Mouse (Mus musculus): ENCODE results near the gene E130218I03Rik. TPM values are rescaled to one million over a fixed set of nuclear protein-coding genes. Genes with fewer than 3 reads are reported as not detected.
"Not testable (repeated sequence)": the region's sequence is repeated elsewhere in the genome, so short reads cannot be mapped to it uniquely, and the experiment has no call there.

The E130218I03Rik gene
- polyA plus RNA-seq, 1 experiment from 2014 or later: 0.23 TPM

DNA sequence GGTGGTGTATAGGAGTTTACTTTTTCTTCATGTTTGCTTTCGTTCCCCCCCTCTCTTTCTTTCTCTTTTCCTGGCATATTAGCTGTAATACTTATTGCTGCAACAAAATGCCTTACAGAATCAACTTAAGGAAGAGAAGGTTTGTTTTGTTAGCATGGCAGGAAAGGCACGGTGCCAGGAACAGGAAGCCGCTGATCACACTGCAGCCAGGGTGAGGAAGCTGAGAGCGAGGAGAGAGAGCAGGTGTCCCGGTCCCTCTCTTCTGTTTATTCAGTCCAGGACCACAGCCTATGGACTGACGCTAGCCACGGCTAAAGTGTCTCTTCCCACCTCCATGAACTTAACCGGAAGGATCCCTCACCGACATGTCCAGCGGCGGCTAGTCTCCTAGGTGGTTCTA lies 14.9 kb downstream of the E130218I03Rik start:
- DNase-seq (ENCODE audit: low read depth, low spot score) (no peak), ATAC-seq (no peak)
- in situ Hi-C loops (cut with MboI; ENCODE audit: low pct_unique_long_range_greater_than_20kb): loop anchor here (5.0 kb wide), 1 partner anchor 129 kb away; no protein-coding TSS in a partner anchor
- ChIA-PET POLR2A (no interaction called here), CTCF (no interaction called here)
- TF ChIP-seq CTCF (IDR thresholded peaks at IDR 0.05): no peak
- no peaks in the 10 kb centered on the region for H3K27me3 ChIP-seq

GRCm38 (mm10) chr4:134263191-134263590 lies 19.7 kb downstream of the E130218I03Rik start:
- in situ Hi-C loops (cut with MboI; ENCODE audit: low pct_unique_long_range_greater_than_20kb): no loop called here
- ChIA-PET POLR2A (no interaction called here), CTCF (interaction anchor here (0.8 to 1.3 kb wide), 4 partner anchors 13 to 59 kb away, joined by 3 to 6 read pairs (median 4); partner anchors contain the start of gene Gm30191)
- TF ChIP-seq CTCF (IDR thresholded peaks at IDR 0.05): peak; percentile 74
- no peaks in the 10 kb centered on the region for H3K27me3 ChIP-seq
- ATAC-seq (no peak), DNase-seq (ENCODE audit: low read depth, low spot score) (no peak)

- H3K27me3 ChIP-seq: no peaks in the 10 kb centered on the region
- in situ Hi-C loops (cut with MboI; ENCODE audit: low pct_unique_long_range_greater_than_20kb): no loop called here
- DNase-seq (ENCODE audit: low read depth, low spot score) (no peak), ATAC-seq (no peak)
- no peak for TF ChIP-seq CTCF (IDR thresholded peaks at IDR 0.05)
- CTCF ChIA-PET: no interaction called here
- POLR2A ChIA-PET: no interaction called here
Measured at GRCm38 (mm10) chr4:134265860-134266585, 22.6 kb downstream of the E130218I03Rik start.

GRCm38 (mm10) chr4:134268102-134268655 lies 24.7 kb downstream of the E130218I03Rik start:
- TF ChIP-seq CTCF (IDR thresholded peaks at IDR 0.05): no peak
- no peaks in the 10 kb centered on the region for H3K27me3 ChIP-seq
- no peak for ATAC-seq
- ChIA-PET POLR2A (no interaction called here), CTCF (interaction anchor here (1.9 kb wide), 1 partner anchor 88 kb away, joined by 3 read pairs; no protein-coding TSS in a partner anchor)
- in situ Hi-C loops (cut with MboI; ENCODE audit: low pct_unique_long_range_greater_than_20kb): no loop called here
- no peak for DNase-seq (ENCODE audit: low read depth, low spot score)

- peak; percentile 64 for TF ChIP-seq CTCF (IDR thresholded peaks at IDR 0.05)
- ATAC-seq; POLR2A ChIA-PET; DNase-seq (ENCODE audit: low read depth, low spot score); CTCF ChIA-PET; in situ Hi-C loops (cut with MboI; ENCODE audit: low pct_unique_long_range_greater_than_20kb); H3K27me3 ChIP-seq: not testable (repeated sequence)
Measured at GRCm38 (mm10) chr4:134269622-134270021, 26.2 kb downstream of the E130218I03Rik start.

DNA sequence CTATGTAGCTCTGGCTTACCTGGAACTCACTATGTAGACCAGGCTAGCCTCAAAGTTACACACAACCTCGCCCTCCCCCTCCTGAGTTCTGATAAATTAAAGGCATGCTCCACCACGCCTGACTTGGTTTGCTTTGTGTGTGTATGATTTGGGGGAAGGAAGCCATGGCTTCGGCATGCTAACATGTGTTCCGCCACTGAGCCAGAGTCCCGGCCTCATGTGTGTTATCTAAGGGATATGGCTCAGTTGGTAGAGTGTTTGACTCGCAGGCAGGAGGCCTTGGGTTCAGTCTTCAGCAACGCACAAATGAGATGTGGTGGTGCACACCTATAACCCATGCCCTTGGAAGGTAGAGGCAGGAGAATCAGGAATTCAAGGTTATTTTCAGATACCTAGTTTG lies 28.5 kb downstream of the E130218I03Rik start:
- H3K27me3 ChIP-seq: no peaks in the 10 kb centered on the region
- DNase-seq (ENCODE audit: low read depth, low spot score) (no peak), ATAC-seq (no peak)
- no peak for TF ChIP-seq CTCF (IDR thresholded peaks at IDR 0.05)
- ChIA-PET CTCF (no interaction called here), POLR2A (no interaction called here)
- in situ Hi-C loops (cut with MboI; ENCODE audit: low pct_unique_long_range_greater_than_20kb): no loop called here

GRCm38 (mm10) chr4:134272731-134273416 lies 29.4 kb downstream of the E130218I03Rik start:
- no peak for TF ChIP-seq CTCF (IDR thresholded peaks at IDR 0.05)
- ATAC-seq: no peak
- in situ Hi-C loops (cut with MboI; ENCODE audit: low pct_unique_long_range_greater_than_20kb): no loop called here
- ChIA-PET POLR2A (no interaction called here), CTCF (no interaction called here)
- DNase-seq (ENCODE audit: low read depth, low spot score): no peak
- H3K27me3 ChIP-seq: no peaks in the 10 kb centered on the region

DNA sequence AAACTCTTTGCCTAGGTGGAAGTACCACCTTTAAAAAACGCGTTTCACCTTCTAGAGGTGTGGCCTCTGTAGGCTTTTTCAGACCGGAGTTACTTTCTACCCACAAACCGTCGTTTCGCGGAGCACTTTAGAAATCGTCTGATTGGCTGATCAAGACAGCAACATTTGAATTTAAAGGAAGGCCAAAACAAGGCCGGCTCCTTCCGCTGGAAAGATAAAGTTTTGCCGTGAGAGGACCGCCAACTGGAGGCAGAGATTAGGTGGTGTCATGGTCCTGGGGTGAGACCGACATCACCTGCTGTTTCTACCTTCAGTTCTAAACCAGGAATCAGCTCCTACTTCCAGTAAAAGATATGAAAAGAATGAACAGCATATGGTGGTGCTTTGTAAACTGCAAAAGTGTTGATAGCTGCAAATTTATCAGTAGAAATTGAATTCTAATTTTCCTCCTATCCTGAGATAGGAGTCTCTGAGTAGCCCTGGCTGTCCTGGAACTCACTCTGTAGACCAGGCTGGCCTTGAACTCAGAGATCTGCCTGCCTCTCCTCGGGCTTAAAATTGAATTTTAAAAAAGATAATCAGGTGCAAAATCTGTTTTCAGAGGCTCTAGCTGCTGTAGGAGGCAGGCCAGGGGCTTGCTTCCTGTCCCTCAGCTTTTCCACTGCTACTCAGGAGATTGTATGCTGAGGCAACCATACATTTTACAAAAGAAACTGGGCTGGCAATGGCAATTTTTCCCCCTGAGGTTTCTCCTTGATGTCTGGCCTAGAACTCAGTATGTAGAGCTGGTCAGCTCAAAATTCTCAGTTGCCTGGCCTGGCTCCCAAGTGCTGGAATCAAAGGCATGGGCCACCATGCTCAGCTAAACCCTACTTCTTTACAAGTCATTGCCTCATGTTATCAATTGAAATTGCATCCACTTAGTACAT lies 30.2 kb downstream of the E130218I03Rik start:
- ATAC-seq (no peak), DNase-seq (ENCODE audit: low read depth, low spot score) (no peak)
- TF ChIP-seq CTCF (IDR thresholded peaks at IDR 0.05): no peak
- H3K27me3 ChIP-seq: no peaks in the 10 kb centered on the region
- CTCF ChIA-PET: no interaction called here
- in situ Hi-C loops (cut with MboI; ENCODE audit: low pct_unique_long_range_greater_than_20kb): no loop called here
- POLR2A ChIA-PET: no interaction called here

DNA sequence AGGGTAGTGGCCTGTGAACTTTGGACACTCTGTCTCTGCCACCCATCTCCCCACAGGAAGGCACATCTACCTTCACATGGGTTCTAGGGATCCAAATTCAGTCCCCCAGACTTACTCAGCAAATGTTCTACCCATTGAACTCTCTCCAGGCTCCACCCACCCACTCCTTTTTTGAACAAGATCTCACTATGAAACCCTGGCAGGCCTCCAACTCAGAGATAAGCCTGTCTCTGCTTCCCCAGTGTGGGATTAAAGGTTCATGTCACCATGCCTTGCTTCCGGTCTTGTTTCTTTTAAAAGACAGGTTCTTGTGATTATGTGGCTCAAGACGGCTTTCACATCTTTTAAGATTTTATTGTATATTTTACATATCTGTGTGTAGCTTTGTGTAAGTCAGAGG lies 41.5 kb downstream of the E130218I03Rik start:
- DNase-seq (ENCODE audit: low read depth, low spot score) (no peak), ATAC-seq (no peak)
- no peaks in the 10 kb centered on the region for H3K27me3 ChIP-seq
- ChIA-PET POLR2A (no interaction called here), CTCF (no interaction called here)
- no peak for TF ChIP-seq CTCF (IDR thresholded peaks at IDR 0.05)
- in situ Hi-C loops (cut with MboI; ENCODE audit: low pct_unique_long_range_greater_than_20kb): no loop called here

All from Patski (cell line).